Mouse (Mus musculus) spleen, adult 2 months (tissue): ENCODE results near the gene Pknox2.

Source experiments
- CTCF ChIP-seq: fragments of 200-500 bp; IDR thresholded peaks from 2 replicates; pipeline ENCODE4 v1.5.1; 2011; ENCODE audit warnings: mild to moderate bottlenecking, inconsistent platforms; ENCODE audit not compliant: insufficient read depth, insufficient read length, insufficient replicate concordance; ENCODE audit errors: extremely low read depth
- POLR2A ChIP-seq: fragments of 200-500 bp; IDR thresholded peaks from 2 replicates; pipeline ENCODE4 v1.6.1; 2011; ENCODE audit warnings: low read depth, low read length, inconsistent platforms

DNA sequence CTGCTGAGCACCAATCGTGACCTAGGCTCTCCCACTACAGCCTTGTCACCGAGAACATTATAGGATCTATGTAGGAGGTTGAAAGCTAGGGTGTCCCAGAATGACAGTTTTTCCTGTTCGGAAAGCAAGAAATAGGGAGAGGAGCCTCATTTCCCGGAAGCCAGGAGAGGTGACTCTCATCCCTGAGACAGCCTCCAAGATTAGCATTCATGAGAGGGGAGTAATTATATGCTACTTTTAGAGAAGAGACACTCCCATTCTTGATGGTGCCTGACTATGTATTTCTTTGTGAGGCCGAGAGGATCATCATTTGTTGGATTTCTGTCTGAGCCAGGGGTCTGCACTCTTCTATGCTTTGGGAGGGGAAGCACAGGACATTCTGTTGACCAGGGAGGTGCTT, 265.6 kb downstream of the Pknox2 start:
- TF ChIP-seq POLR2A: no peak
- TF ChIP-seq CTCF: no peak
